Mouse (Mus musculus) myocyte (in vitro differentiated cells): ENCODE measurements at regions not wholly inside any gene's neighbourhood (a gene's known extent, or its start where the extent isn't known, plus 50 kb on each side); places are given as distances from the start of the nearest gene placed in this dataset.

Source experiments
- H3K27me3 ChIP-seq: one replicate; pipeline ENCODE4 v1.6.1; 2011; ENCODE audit not compliant: control insufficient read depth, insufficient read depth, insufficient read length
- H3K36me3 ChIP-seq: one replicate; pipeline ENCODE4 v1.6.1; 2011; ENCODE audit not compliant: control insufficient read depth, insufficient read depth
- H3K4me2 ChIP-seq: one replicate; pipeline ENCODE4 v1.6.1; 2011; ENCODE audit warnings: low read depth, control low read depth
- H3K4me3 ChIP-seq: one replicate; pipeline ENCODE4 v1.5.1; 2011; ENCODE audit warnings: mild to moderate bottlenecking, control low read depth, moderate library complexity
- H3K79me2 ChIP-seq: one replicate; pipeline ENCODE4 v1.6.1; 2011; ENCODE audit not compliant: control insufficient read depth, insufficient read depth
- H3ac ChIP-seq: one replicate; pipeline ENCODE4 v1.6.1; 2011; ENCODE audit not compliant: control insufficient read depth, insufficient read length
- CEBPB ChIP-seq: IDR thresholded peaks from 2 replicates; pipeline ENCODE4 v1.6.1; 2011; ENCODE audit warnings: mild to moderate bottlenecking, moderate library complexity; ENCODE audit not compliant: poor library complexity, insufficient read depth, severe bottlenecking
- E2F4 ChIP-seq: IDR thresholded peaks from one replicate; pipeline ENCODE4 v1.6.1; 2011; ENCODE audit warnings: mild to moderate bottlenecking, control low read depth, moderate library complexity; ENCODE audit not compliant: insufficient read depth
- MAX ChIP-seq: IDR thresholded peaks from one replicate; pipeline ENCODE4 v1.6.1; 2011; ENCODE audit warnings: low read depth, mild to moderate bottlenecking, control low read depth
- MYOD1 ChIP-seq, 3 experiments: IDR thresholded peaks; one replicate each; pipeline ENCODE4 v1.6.1; 2011; ENCODE audit warnings: control low read depth in 2 of 3, low read depth in 2 of 3, mild to moderate bottlenecking in 2 of 3, moderate library complexity in 1 of 3; ENCODE audit not compliant: insufficient read length in 2 of 3, control insufficient read depth in 1 of 3
- MYOG ChIP-seq, 3 experiments: IDR thresholded peaks; one replicate each; pipeline ENCODE4 v1.6.1; 2011; ENCODE audit warnings: control low read depth in 2 of 3, low read depth in 2 of 3, mild to moderate bottlenecking in 2 of 3; ENCODE audit not compliant: insufficient read length in 2 of 3, control insufficient read depth in 1 of 3, insufficient read depth in 1 of 3
- POLR2A ChIP-seq: IDR thresholded peaks from one replicate; pipeline ENCODE4 v1.6.1; 2011; ENCODE audit warnings: low read depth, mild to moderate bottlenecking, control low read depth, moderate library complexity; ENCODE audit not compliant: insufficient read length
- POLR2AphosphoS2 ChIP-seq: IDR thresholded peaks from one replicate; pipeline ENCODE4 v1.6.1; 2011; ENCODE audit warnings: low read depth, control low read depth; ENCODE audit not compliant: insufficient read length
- REST ChIP-seq: IDR thresholded peaks from one replicate; pipeline ENCODE4 v1.6.1; 2011; ENCODE audit warnings: mild to moderate bottlenecking, control low read depth, moderate library complexity; ENCODE audit not compliant: insufficient read depth, insufficient read length
- SRF ChIP-seq: IDR thresholded peaks from one replicate; pipeline ENCODE4 v1.6.1; 2011; ENCODE audit warnings: low read depth; ENCODE audit not compliant: control insufficient read depth, insufficient read length
- TCF12 ChIP-seq: IDR thresholded peaks from one replicate; pipeline ENCODE4 v1.6.1; 2011; ENCODE audit warnings: mild to moderate bottlenecking, control low read depth; ENCODE audit not compliant: poor library complexity, insufficient read depth, severe bottlenecking
- TCF3 ChIP-seq: IDR thresholded peaks from one replicate; pipeline ENCODE4 v1.6.1; 2011; ENCODE audit warnings: low read depth, control low read depth; ENCODE audit not compliant: insufficient read length
- USF1 ChIP-seq: IDR thresholded peaks from one replicate; pipeline ENCODE4 v1.6.1; 2011; ENCODE audit warnings: low read depth, mild to moderate bottlenecking, control low read depth, moderate library complexity

- no peak overlapping the region for H3K4me3 ChIP-seq
- H3K4me2 ChIP-seq: no peak overlapping the region
- TF ChIP-seq E2F4 (no peak), REST (no peak), SRF (no peak), USF1 (no peak), TCF12 (no peak), CEBPB (no peak), POLR2AphosphoS2 (no peak), MAX (no peak), POLR2A (no peak), TCF3 (no peak), MYOG (IDR thresholded peaks at IDR 0.05; ENCODE audit: control insufficient read depth in 1 of 3, insufficient read depth in 1 of 3, insufficient read length in 2 of 3, low read depth in 2 of 3) (no peak), MYOD1 (IDR thresholded peaks at IDR 0.05; ENCODE audit: control insufficient read depth in 1 of 3, insufficient read length in 2 of 3, low read depth in 2 of 3) (no peak)
- H3ac ChIP-seq: no peak overlapping the region
- H3K36me3 ChIP-seq: no peaks in the 10 kb centered on the region
- peaks cover 4% of the 10 kb centered on the region for H3K27me3 ChIP-seq
- H3K79me2 ChIP-seq: no peaks in the 10 kb centered on the region
Observed at GRCm38 (mm10) chr13:111366871-111367270, 112.1 kb downstream of the Actbl2 start.

- no peak for TF ChIP-seq SRF
- TF ChIP-seq MYOG (IDR thresholded peaks at IDR 0.05; ENCODE audit: control insufficient read depth in 1 of 3, insufficient read depth in 1 of 3, insufficient read length in 2 of 3, low read depth in 2 of 3): no peak
- TF ChIP-seq TCF3: no peak
- TF ChIP-seq TCF12: no peak
- TF ChIP-seq MYOD1 (IDR thresholded peaks at IDR 0.05; ENCODE audit: control insufficient read depth in 1 of 3, insufficient read length in 2 of 3, low read depth in 2 of 3): no peak
- no peak for TF ChIP-seq POLR2A
- no peak for TF ChIP-seq POLR2AphosphoS2
- TF ChIP-seq USF1: no peak
- TF ChIP-seq CEBPB: no peak
- no peak for TF ChIP-seq MAX
- H3K4me3 ChIP-seq: no peak overlapping the region
Observed at GRCm38 (mm10) chr13:111367620-111368019, 112.8 kb downstream of the Actbl2 start.

GRCm38 (mm10) chr13:111369916-111370315 lies 115.1 kb downstream of the Actbl2 start:
- Histone ChIP-seq H3ac (no peak overlapping the region), H3K36me3 (no peaks in the 10 kb centered on the region), H3K4me3 (no peak overlapping the region), H3K27me3 (no peaks in the 10 kb centered on the region), H3K4me2 (no peak overlapping the region), H3K79me2 (no peaks in the 10 kb centered on the region)
- TF ChIP-seq POLR2AphosphoS2 (no peak), USF1 (no peak), SRF (no peak), TCF12 (no peak), MAX (no peak), CEBPB (no peak), MYOG (IDR thresholded peaks at IDR 0.05; ENCODE audit: control insufficient read depth in 1 of 3, insufficient read depth in 1 of 3, insufficient read length in 2 of 3, low read depth in 2 of 3) (no peak), MYOD1 (IDR thresholded peaks at IDR 0.05; ENCODE audit: control insufficient read depth in 1 of 3, insufficient read length in 2 of 3, low read depth in 2 of 3) (no peak), POLR2A (no peak)

More at GRCm38 (mm10) chr13:111367620-111368019, 112.8 kb downstream of the Actbl2 start:
- H3K36me3 ChIP-seq: no peaks in the 10 kb centered on the region
- H3K27me3 ChIP-seq: peaks cover 4% of the 10 kb centered on the region
- H3K4me2 ChIP-seq: no peak overlapping the region
- no peak overlapping the region for H3ac ChIP-seq
- no peaks in the 10 kb centered on the region for H3K79me2 ChIP-seq

- Histone ChIP-seq H3K4me2 (no peak overlapping the region), H3ac (no peak overlapping the region), H3K27me3 (peaks cover 4% of the 10 kb centered on the region), H3K36me3 (no peaks in the 10 kb centered on the region), H3K4me3 (no peak overlapping the region), H3K79me2 (no peaks in the 10 kb centered on the region)
- TF ChIP-seq E2F4 (no peak), USF1 (no peak), MYOG (IDR thresholded peaks at IDR 0.05; ENCODE audit: control insufficient read depth in 1 of 3, insufficient read depth in 1 of 3, insufficient read length in 2 of 3, low read depth in 2 of 3) (no peak), MYOD1 (IDR thresholded peaks at IDR 0.05; ENCODE audit: control insufficient read depth in 1 of 3, insufficient read length in 2 of 3, low read depth in 2 of 3) (no peak), TCF3 (no peak), TCF12 (no peak), MAX (no peak), POLR2A (no peak), POLR2AphosphoS2 (no peak), REST (no peak), CEBPB (no peak)
Observed at GRCm38 (mm10) chr13:111373281-111373680, 116.6 kb downstream of the Gpbp1 start.

- H3K4me3 ChIP-seq: no peak overlapping the region
- no peak for TF ChIP-seq USF1
- TF ChIP-seq REST: no peak
- TF ChIP-seq E2F4: no peak
- no peak for TF ChIP-seq MYOD1 (IDR thresholded peaks at IDR 0.05; ENCODE audit: control insufficient read depth in 1 of 3, insufficient read length in 2 of 3, low read depth in 2 of 3)
- no peak for TF ChIP-seq CEBPB
- TF ChIP-seq TCF3: no peak
- TF ChIP-seq MYOG (IDR thresholded peaks at IDR 0.05; ENCODE audit: control insufficient read depth in 1 of 3, insufficient read depth in 1 of 3, insufficient read length in 2 of 3, low read depth in 2 of 3): no peak
- no peak for TF ChIP-seq POLR2AphosphoS2
- TF ChIP-seq TCF12: no peak
- TF ChIP-seq MAX: no peak
- TF ChIP-seq SRF: no peak
- no peak for TF ChIP-seq POLR2A
- H3K4me2 ChIP-seq: no peak overlapping the region
- peaks cover 4% of the 10 kb centered on the region for H3K27me3 ChIP-seq
- H3K36me3 ChIP-seq: no peaks in the 10 kb centered on the region
- no peak overlapping the region for H3ac ChIP-seq
- H3K79me2 ChIP-seq: no peaks in the 10 kb centered on the region
Observed at GRCm38 (mm10) chr13:111373801-111374200, 116.1 kb downstream of the Gpbp1 start.
